Mouse (Mus musculus) ES-Bruce4 (cell line): ENCODE data around the gene Il1f6.

Source experiments
- CTCF ChIP-seq: IDR thresholded peaks from one replicate; pipeline ENCODE4 v1.8.1; 2011; ENCODE audit warnings: low read depth, low read length
- POLR2A ChIP-seq: IDR thresholded peaks from one replicate; pipeline ENCODE4 v1.8.1; 2011; ENCODE audit warnings: low read length; ENCODE audit not compliant: insufficient read depth

- TF ChIP-seq CTCF, result no peak
- TF ChIP-seq POLR2A, result no peak
Observed at GRCm38 (mm10) chr2:24215118-24215517, at the start of gene Il1f6.
